Mouse (Mus musculus) left cerebral cortex, postnatal 25 days (tissue): Measurements from ENCODE around the gene Mepe. TPM values are rescaled to one million over a fixed set of nuclear protein-coding genes. Genes with fewer than 3 reads are reported as not detected.

Experiments used
- microRNA-seq, 2 experiments: library from miRNA; unstranded; fragments of <30 nt; microRNA quantifications; one replicate each; pipeline ENCODE4 v1.2.0; 2022
- total RNA-seq, 2 experiments: library from RNA; stranded (reverse); gene quantifications; 2 replicates each; pipeline ENCODE4 v1.2.3; 2021

Mepe gene
- total RNA-seq, 2 experiments from 2014 or later = not detected

Small RNA genes lying within 50 kb of the gene (microRNA-seq; reads per million reads assigned to microRNA genes)
- gene Gm23616 = 0 reads per million in 2 experiments

Other genes with a start within 250 kb of the Mepe start
- not detected for gene Gm17660, start 247.7 kb upstream of the Mepe start, total RNA-seq
- 1,000 to 10,000 TPM; 1,388 to 1,439 TPM for gene Sparcl1, start 211.6 kb upstream of the Mepe start, total RNA-seq
- gene Dspp, start 154.6 kb upstream of the Mepe start, total RNA-seq = not detected
- 1 to 10 TPM; 3.3 to 3.8 TPM for gene Dmp1, start 122.7 kb upstream of the Mepe start, total RNA-seq
- under 1 TPM; 0.16 to 0.21 TPM for gene Ibsp, start 26.2 kb upstream of the Mepe start, total RNA-seq
- 10 to 100 TPM in 1 of 2 experiments, 1 to 10 TPM in 1; 9.5 to 10.7 TPM for gene Spp1, start 109.8 kb downstream of the Mepe start, total RNA-seq
- 10 to 100 TPM; 22.4 to 24.8 TPM for gene Pkd2, start 134.1 kb downstream of the Mepe start, total RNA-seq
- 10 to 100 TPM; 13.8 to 15.3 TPM for gene BC005561, start 183.0 kb downstream of the Mepe start, total RNA-seq